ENCODE assay signal across 11 mouse cellular contexts in the genomic region with DNA sequence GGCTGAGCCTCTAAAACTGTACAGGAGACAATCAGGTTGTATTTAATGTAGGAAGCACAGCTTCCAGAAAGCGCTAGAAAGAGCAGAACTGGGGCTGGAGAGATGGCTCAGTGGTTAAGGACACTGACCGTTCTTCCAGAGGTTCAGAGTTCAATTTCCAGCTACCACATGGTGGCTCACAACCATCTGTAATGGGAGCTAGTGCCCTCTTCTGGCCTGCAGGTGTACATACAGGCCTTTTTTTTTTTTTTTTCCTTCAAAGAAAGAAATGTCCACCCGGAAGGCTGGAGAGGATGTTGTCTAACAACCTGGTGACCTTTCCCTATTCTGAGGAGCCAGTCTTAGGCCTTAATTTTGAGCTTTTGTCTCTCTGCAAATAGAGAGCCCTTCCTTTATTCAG. TPM values are rescaled to one million over a fixed set of nuclear protein-coding genes. Genes with fewer than 3 reads are reported as not detected.
DNase-seq lines count a peak whose midpoint lies in the region; ATAC-seq and TF ChIP-seq lines count a peak whose summit lies in the region.
"Had no signal": no experiment of that assay in that cellular context is flagged by ENCODE, and none has a peak within 500 bp of the region (broad histone marks: within the 10 kb centered on the region; RNA-seq: fewer than 3 reads in every experiment).

No protein-coding gene starts in this region.

- no peaks in the 10 kb centered on the region; the same call in 1 of the 2 replicates for H3K27me3 ChIP-seq in kidney, postnatal 0 days (ENCODE audit: insufficient read depth, low read length)
- peaks cover 14% of the 10 kb centered on the region for H3K27me3 ChIP-seq in kidney, embryonic 15.5 days
- H3K27me3 ChIP-seq in neural tube, embryonic 15.5 days (replicated peaks): 0 out of 2 replicates have a peak, but pooled peaks cover 8% of the 10 kb centered on the region

- H3K9ac ChIP-seq in kidney, postnatal 0 days (ENCODE audit: low read depth, low read length): no peak overlapping the region
- no peak overlapping the region for H3K9ac ChIP-seq in kidney, embryonic 15.5 days
- H3K9ac ChIP-seq in neural tube, embryonic 15.5 days (replicated peaks): no peak overlapping the region
- H3K9ac ChIP-seq: forebrain, embryonic 13.5 days had no signal

- no peak for DNase-seq in kidney, postnatal 0 days (ENCODE audit: low spot score)
- DNase-seq in retina, postnatal 1 day: peak; percentile 30
- no peak for DNase-seq in retina, embryonic 14.5 days (ENCODE audit: low spot score)
- DNase-seq in R1 (ENCODE audit: low read depth, low spot score): peak; percentile 70
- DNase-seq: cerebellum, adult 11-12 months; gastrocnemius, postnatal 25 days; thymus, adult 18-20 months had no signal

- WGBS in kidney, postnatal 0 days: 85% methylated on average over 3 of the region's 3 CpGs
- 75% methylated on average over 3 of the region's 3 CpGs for WGBS in kidney, embryonic 15.5 days
- WGBS in neural tube, embryonic 15.5 days: 80% methylated on average over 3 of the region's 3 CpGs

- peak; percentile 56 for TF ChIP-seq CTCF in kidney, postnatal 0 days (IDR thresholded peaks at IDR 0.05; ENCODE audit: low read depth)

- H3K36me3 ChIP-seq in kidney, postnatal 0 days (ENCODE audit: insufficient read depth, low read length): no peaks in the 10 kb centered on the region
- no peaks in the 10 kb centered on the region for H3K36me3 ChIP-seq in kidney, embryonic 15.5 days
- no peaks in the 10 kb centered on the region for H3K36me3 ChIP-seq in neural tube, embryonic 15.5 days

- no peak overlapping the region for H3K4me3 ChIP-seq in kidney, postnatal 0 days (replicated peaks; ENCODE audit: low read depth, low read length)
- H3K4me3 ChIP-seq in kidney, embryonic 15.5 days (replicated peaks): no peak overlapping the region
- H3K4me3 ChIP-seq in neural tube, embryonic 15.5 days (replicated peaks): no peak overlapping the region
- H3K4me3 ChIP-seq: forebrain, embryonic 13.5 days had no signal

- no peaks in the 10 kb centered on the region for H3K4me1 ChIP-seq in kidney, postnatal 0 days (replicated peaks; ENCODE audit: insufficient read depth, low read length)
- peaks cover 10% of the 10 kb centered on the region for H3K4me1 ChIP-seq in kidney, embryonic 15.5 days
- H3K4me1 ChIP-seq in neural tube, embryonic 15.5 days: peaks cover 12% of the 10 kb centered on the region; the same call in 1 of the 2 replicates

- H3K4me2 ChIP-seq in kidney, postnatal 0 days (ENCODE audit: low read length): no peak overlapping the region
- H3K4me2 ChIP-seq in kidney, embryonic 15.5 days: no peak overlapping the region
- no peak overlapping the region for H3K4me2 ChIP-seq in neural tube, embryonic 15.5 days
- H3K4me2 ChIP-seq: forebrain, embryonic 13.5 days had no signal

- ATAC-seq in kidney, postnatal 0 days (replicated peaks; ENCODE audit: low FRiP score, low read depth): no peak
- no peak for ATAC-seq in kidney, embryonic 15.5 days (replicated peaks; ENCODE audit: low FRiP score)
- no peak for ATAC-seq in megakaryocyte, adult 5-6 weeks (ENCODE audit: poor library complexity, severe bottlenecking)
- no peak for ATAC-seq in neural tube, embryonic 15.5 days (ENCODE audit: low FRiP score)

- H3K27ac ChIP-seq in kidney, postnatal 0 days: no peak overlapping the region
- no peak overlapping the region for H3K27ac ChIP-seq in kidney, embryonic 15.5 days
- H3K27ac ChIP-seq in neural tube, embryonic 15.5 days (replicated peaks): no peak overlapping the region
- H3K27ac ChIP-seq: forebrain, embryonic 13.5 days had no signal

- no peaks in the 10 kb centered on the region for H3K9me3 ChIP-seq in kidney, postnatal 0 days (replicated peaks; ENCODE audit: low read length)
- H3K9me3 ChIP-seq in kidney, embryonic 15.5 days (replicated peaks): no peaks in the 10 kb centered on the region
- H3K9me3 ChIP-seq in neural tube, embryonic 15.5 days (replicated peaks): no peaks in the 10 kb centered on the region
- H3K9me3 ChIP-seq: forebrain, embryonic 13.5 days had no signal

RNA-seq across cellular contexts. Expression of a gene that starts 50.5 kb away (rescaled TPM):
- 20.4 and 22.0 TPM in 2 replicates for polyA plus RNA-seq in kidney, postnatal 0 days (2015; fragmentation: Nextera tagmentation; extraction: Ambion mirVana)
- polyA plus RNA-seq in kidney, embryonic 15.5 days (2015; fragmentation: Nextera tagmentation; extraction: Ambion mirVana): 26.4 and 27.8 TPM in 2 replicates
- 6.7 and 8.8 TPM in 2 replicates for total RNA-seq in megakaryocyte, adult 5-6 weeks (2015)
- total RNA-seq in megakaryocyte, adult 5-6 weeks (2017): 13.8 and 17.2 TPM in 2 replicates
- 24.1 and 28.4 TPM in 2 replicates for polyA plus RNA-seq in neural tube, embryonic 15.5 days (2015; fragmentation: Nextera tagmentation; extraction: Ambion mirVana)

Comparison
In these comparisons a context has a peak if more than half of its experiments do, and no peak if none do; other contexts are left out.
1. DNase-seq: peak in retina, postnatal 1 day (single experiment) and R1 (single experiment); none in kidney, postnatal 0 days (single experiment) and retina, embryonic 14.5 days (single experiment).